Mouse (Mus musculus): ENCODE measurements around the gene Krtap5-3.
"Not testable (repeated sequence)": the region's sequence is repeated elsewhere in the genome, so short reads cannot be mapped to it uniquely, and the experiment has no call there.

GRCm38 (mm10) chr7:142157013-142157412 is 44.2 kb upstream of the Krtap5-3 start, which contains the start of gene Gm29735:
- TF ChIP-seq MAX (IDR thresholded peaks at IDR 0.05; ENCODE audit: low read depth); POLR2AphosphoS2 (IDR thresholded peaks at IDR 0.05; ENCODE audit: insufficient read length, low read depth); SRF (IDR thresholded peaks at IDR 0.05; ENCODE audit: control insufficient read depth, insufficient read length, low read depth); MYOG (IDR thresholded peaks at IDR 0.05; ENCODE audit: control insufficient read depth in 1 of 3, insufficient read depth in 1 of 3, insufficient read length in 2 of 3, low read depth in 2 of 3); TCF12 (IDR thresholded peaks at IDR 0.05; ENCODE audit: insufficient read depth, poor library complexity, severe bottlenecking); E2F4 (IDR thresholded peaks at IDR 0.05; ENCODE audit: insufficient read depth); POLR2A (IDR thresholded peaks at IDR 0.05; ENCODE audit: insufficient read length, low read depth); USF1 (IDR thresholded peaks at IDR 0.05; ENCODE audit: low read depth); CEBPB (IDR thresholded peaks at IDR 0.05; ENCODE audit: insufficient read depth, poor library complexity, severe bottlenecking): not testable (repeated sequence)

Data from myocyte (in vitro differentiated cells).